Mouse (Mus musculus): ENCODE data around the gene Wasl. TPM values are rescaled to one million over a fixed set of nuclear protein-coding genes. Genes with fewer than 3 reads are reported as not detected.

The Wasl gene
- polyA plus RNA-seq, 1 experiment from 2014 or later, result 27.9 TPM

DNA sequence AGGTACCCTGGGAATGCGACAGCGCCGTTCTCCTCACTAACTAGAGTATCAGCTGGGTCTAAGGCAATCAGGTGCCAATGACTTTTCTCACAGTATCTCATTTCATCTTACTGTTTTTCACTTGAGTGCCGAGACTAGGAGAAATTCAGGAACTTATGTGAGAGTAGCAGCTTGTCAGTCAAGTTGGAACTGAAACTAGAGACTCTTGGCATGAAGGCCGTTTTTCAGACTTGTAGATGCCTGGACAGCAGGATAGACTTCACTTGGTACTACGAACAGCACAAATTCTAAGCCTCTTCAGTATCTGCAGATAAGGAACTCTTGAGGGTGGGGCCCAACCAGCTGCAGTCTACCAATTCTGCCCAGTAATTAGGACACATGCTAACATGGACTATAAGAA is 64.7 kb downstream of the Wasl start:
- Histone ChIP-seq H3K27ac (no peak overlapping the region), H3K9me3 (replicated peaks) (no peaks in the 10 kb centered on the region), H3K4me2 (no peak overlapping the region), H3K4me3 (no peak overlapping the region), H3K4me1 (peaks cover 6% of the 10 kb centered on the region; the same call in 1 of the 2 replicates), H3K36me3 (no peaks in the 10 kb centered on the region), H3K27me3 (replicated peaks) (no peaks in the 10 kb centered on the region), H3K9ac (no peak overlapping the region)
- WGBS (ENCODE audit: insufficient replicate concordance), result 59% methylated on average over 6 of the region's 6 CpGs
- no peak for ATAC-seq

- no peak overlapping the region for H3K4me3 ChIP-seq
- H3K4me2 ChIP-seq, result no peak overlapping the region
- H3K4me1 ChIP-seq, result peaks cover 6% of the 10 kb centered on the region; the same call in 1 of the 2 replicates
- no peak for ATAC-seq
- H3K27ac ChIP-seq, result no peak overlapping the region
- 73% methylated on average over 5 of the region's 5 CpGs for WGBS (ENCODE audit: insufficient replicate concordance)
- H3K9ac ChIP-seq, result no peak overlapping the region
- no peaks in the 10 kb centered on the region for H3K9me3 ChIP-seq (replicated peaks)
- no peaks in the 10 kb centered on the region for H3K27me3 ChIP-seq (replicated peaks)
- H3K36me3 ChIP-seq, result no peaks in the 10 kb centered on the region
These were observed 65.2 kb downstream of the Wasl start for GRCm38 (mm10) chr6:24599639-24600038.

DNA sequence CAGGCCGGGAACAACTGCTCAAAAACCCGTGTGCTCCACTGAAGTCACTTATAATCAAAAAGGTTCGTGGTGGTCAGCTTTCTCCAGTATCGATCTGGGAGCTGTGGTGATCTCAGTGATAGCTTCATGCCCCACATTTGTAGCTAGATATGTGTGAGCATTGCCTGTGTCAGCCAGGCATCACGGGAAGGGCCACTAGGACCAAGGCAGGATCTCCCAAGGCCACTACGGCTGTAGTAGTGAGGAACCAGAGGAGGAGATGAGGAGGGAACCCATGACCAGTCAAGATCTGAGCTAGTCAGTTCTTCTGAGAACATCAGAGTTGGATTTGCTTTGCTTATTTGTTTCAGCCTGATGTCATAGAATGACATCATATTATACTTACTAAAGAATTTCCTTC is 65.6 kb downstream of the Wasl start:
- Histone ChIP-seq H3K27me3 (replicated peaks) (no peaks in the 10 kb centered on the region), H3K9me3 (replicated peaks) (no peaks in the 10 kb centered on the region), H3K36me3 (no peaks in the 10 kb centered on the region), H3K4me2 (no peak overlapping the region), H3K4me3 (no peak overlapping the region), H3K4me1 (peaks cover 6% of the 10 kb centered on the region; the same call in 1 of the 2 replicates), H3K9ac (no peak overlapping the region), H3K27ac (no peak overlapping the region)
- WGBS (ENCODE audit: insufficient replicate concordance), result 76% methylated on average over 6 of the region's 6 CpGs
- ATAC-seq, result no peak

- H3K36me3 ChIP-seq, result no peaks in the 10 kb centered on the region
- H3K4me3 ChIP-seq, result no peak within 1 kb of the TSS
- WGBS (ENCODE audit: insufficient replicate concordance), result 70% methylated on average over 10 of the region's 10 CpGs
- H3K27ac ChIP-seq, result no peak within 1 kb of the TSS
- H3K9me3 ChIP-seq (replicated peaks), result no peaks in the 10 kb centered on the region
- no peak within 1 kb of the TSS for H3K4me2 ChIP-seq
- no peak within 1 kb of the TSS for H3K9ac ChIP-seq
- ATAC-seq, result no peak
- H3K27me3 ChIP-seq (replicated peaks), result no peaks in the 10 kb centered on the region
- peaks cover 6% of the 10 kb centered on the region; the same call in 1 of the 2 replicates for H3K4me1 ChIP-seq
These were observed 67.3 kb downstream of the Wasl start, which contains the start of gene Lmod2 for GRCm38 (mm10) chr6:24597500-24597899. TSS of gene Lmod2 (plus strand) at chr6:24597762.

- no peaks in the 10 kb centered on the region for H3K36me3 ChIP-seq
- H3K4me2 ChIP-seq, result no peak overlapping the region
- H3K4me1 ChIP-seq, result peaks cover 3% of the 10 kb centered on the region; the same call in 1 of the 2 replicates
- ATAC-seq, result no peak
- no peaks in the 10 kb centered on the region for H3K27me3 ChIP-seq (replicated peaks)
- no peaks in the 10 kb centered on the region for H3K9me3 ChIP-seq (replicated peaks)
- H3K4me3 ChIP-seq, result no peak overlapping the region
- H3K27ac ChIP-seq, result no peak overlapping the region
- no peak overlapping the region for H3K9ac ChIP-seq
- 49% methylated on average over 10 of the region's 10 CpGs for WGBS (ENCODE audit: insufficient replicate concordance)
These were observed 73.1 kb downstream of the Wasl start for GRCm38 (mm10) chr6:24591525-24592218.

GRCm38 (mm10) chr6:24590282-24590681 is 74.5 kb downstream of the Wasl start:
- Histone ChIP-seq H3K9me3 (replicated peaks) (no peaks in the 10 kb centered on the region), H3K4me2 (no peak overlapping the region), H3K4me1 (peaks cover 3% of the 10 kb centered on the region; the same call in 1 of the 2 replicates), H3K27me3 (replicated peaks) (no peaks in the 10 kb centered on the region), H3K27ac (no peak overlapping the region), H3K36me3 (no peaks in the 10 kb centered on the region), H3K9ac (no peak overlapping the region), H3K4me3 (no peak overlapping the region)
- no peak for ATAC-seq
- 72% methylated on average over 5 of the region's 5 CpGs for WGBS (ENCODE audit: insufficient replicate concordance)

DNA sequence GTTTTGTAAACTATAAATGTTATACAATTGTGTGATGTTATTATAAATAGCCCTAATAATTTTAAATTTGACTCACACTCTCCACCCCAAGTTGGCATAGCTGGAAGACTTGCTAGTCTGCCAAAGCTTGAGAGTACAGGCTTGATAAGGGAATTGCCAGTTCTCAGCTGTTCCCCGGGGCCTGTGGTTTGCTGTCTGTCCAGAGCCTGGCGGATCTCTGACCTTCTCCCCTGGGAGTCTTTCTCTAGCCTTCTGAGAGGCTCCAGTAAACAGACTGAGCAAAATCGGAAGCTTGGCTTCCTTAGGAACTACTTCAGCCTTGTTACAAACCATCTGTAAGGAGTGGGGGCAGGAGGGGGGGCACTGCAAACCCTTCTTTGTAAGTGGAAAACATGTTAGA is 77.9 kb downstream of the Wasl start:
- H3K27ac ChIP-seq, result no peak overlapping the region
- 32% methylated on average over 3 of the region's 3 CpGs for WGBS (ENCODE audit: insufficient replicate concordance)
- H3K36me3 ChIP-seq, result no peaks in the 10 kb centered on the region
- H3K9ac ChIP-seq, result no peak overlapping the region
- H3K27me3 ChIP-seq (replicated peaks), result no peaks in the 10 kb centered on the region
- H3K4me2 ChIP-seq, result no peak overlapping the region
- ATAC-seq, result no peak
- no peaks in the 10 kb centered on the region for H3K9me3 ChIP-seq (replicated peaks)
- no peak overlapping the region for H3K4me3 ChIP-seq
- peaks cover 3% of the 10 kb centered on the region; the same call in 1 of the 2 replicates for H3K4me1 ChIP-seq

- Histone ChIP-seq H3K27me3 (replicated peaks) (no peaks in the 10 kb centered on the region), H3K4me3 (no peak overlapping the region), H3K36me3 (no peaks in the 10 kb centered on the region), H3K9me3 (replicated peaks) (no peaks in the 10 kb centered on the region), H3K4me1 (peaks cover 3% of the 10 kb centered on the region; the same call in 1 of the 2 replicates), H3K27ac (no peak overlapping the region), H3K9ac (no peak overlapping the region), H3K4me2 (no peak overlapping the region)
- WGBS (ENCODE audit: insufficient replicate concordance), result 51% methylated on average over 9 of the region's 10 CpGs
- ATAC-seq, result no peak
These were observed 79.1 kb downstream of the Wasl start for GRCm38 (mm10) chr6:24585431-24586310.

GRCm38 (mm10) chr6:24583456-24583855 is 81.4 kb downstream of the Wasl start:
- WGBS (ENCODE audit: insufficient replicate concordance), result 73% methylated on average over 3 of the region's 3 CpGs
- no peaks in the 10 kb centered on the region for H3K9me3 ChIP-seq (replicated peaks)
- no peak overlapping the region for H3K4me3 ChIP-seq
- H3K27ac ChIP-seq, result no peak overlapping the region
- H3K9ac ChIP-seq, result no peak overlapping the region
- no peaks in the 10 kb centered on the region for H3K36me3 ChIP-seq
- no peak for ATAC-seq
- peaks cover 3% of the 10 kb centered on the region; the same call in 1 of the 2 replicates for H3K4me1 ChIP-seq
- no peak overlapping the region for H3K4me2 ChIP-seq
- H3K27me3 ChIP-seq (replicated peaks), result no peaks in the 10 kb centered on the region

DNA sequence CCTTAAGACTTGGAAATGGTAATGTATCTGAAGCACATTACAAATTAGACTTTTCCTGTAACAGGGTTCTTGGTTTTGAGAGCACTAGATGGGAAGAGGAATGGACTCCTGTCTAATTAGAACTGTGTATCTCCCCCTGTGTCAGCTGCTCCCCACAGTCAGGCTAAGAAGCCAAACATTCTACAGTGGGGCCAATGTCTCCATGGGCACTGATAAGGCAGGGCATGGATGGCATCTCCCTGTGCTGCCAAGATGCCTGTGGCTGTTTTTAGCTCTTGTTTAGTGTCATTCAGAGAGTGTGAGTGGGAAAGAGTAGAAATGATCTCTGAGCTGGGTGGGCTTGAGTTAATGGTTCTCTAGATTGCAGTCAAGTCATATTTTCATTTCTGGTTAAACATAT is 91.5 kb downstream of the Wasl start:
- Histone ChIP-seq H3K9ac (no peak overlapping the region), H3K27ac (no peak overlapping the region), H3K4me2 (no peak overlapping the region), H3K4me1 (no peaks in the 10 kb centered on the region), H3K9me3 (replicated peaks) (no peaks in the 10 kb centered on the region), H3K27me3 (replicated peaks) (no peaks in the 10 kb centered on the region), H3K4me3 (no peak overlapping the region), H3K36me3 (no peaks in the 10 kb centered on the region)
- no peak for ATAC-seq

DNA sequence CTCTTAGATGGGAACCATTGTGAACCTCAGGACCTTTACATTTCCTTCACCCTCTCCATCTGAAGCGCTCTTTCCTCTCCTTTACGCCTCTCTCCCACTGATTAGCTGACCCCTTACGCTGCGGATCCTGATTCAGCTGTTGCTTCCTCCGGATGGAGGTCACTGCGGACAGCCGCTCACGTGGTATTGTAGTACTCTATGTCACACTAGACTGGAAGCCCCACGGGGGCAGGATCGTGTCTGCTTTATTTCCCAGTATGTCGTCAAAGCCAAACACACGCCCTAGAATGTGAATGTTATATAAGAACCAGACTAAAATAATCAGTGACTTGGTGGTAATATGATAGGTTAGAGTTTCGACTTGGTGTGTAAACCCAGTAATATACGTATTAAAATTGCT is 92.4 kb downstream of the Wasl start:
- no peaks in the 10 kb centered on the region for H3K9me3 ChIP-seq (replicated peaks)
- no peak for ATAC-seq
- H3K27me3 ChIP-seq (replicated peaks), result no peaks in the 10 kb centered on the region
- whole genome bisulfite sequencing (ENCODE audit: insufficient replicate concordance), result 80% methylated on average over 14 of the region's 14 CpGs
- no peak overlapping the region for H3K4me2 ChIP-seq
- H3K27ac ChIP-seq, result no peak overlapping the region
- no peaks in the 10 kb centered on the region for H3K36me3 ChIP-seq
- H3K9ac ChIP-seq, result no peak overlapping the region
- H3K4me3 ChIP-seq, result no peak overlapping the region
- H3K4me1 ChIP-seq, result no peaks in the 10 kb centered on the region

GRCm38 (mm10) chr6:24571126-24571525 is 93.7 kb downstream of the Wasl start:
- H3K27ac ChIP-seq, result peak overlapping the region; percentile 25; the same call in 1 of the 2 replicates
- no peaks in the 10 kb centered on the region for H3K27me3 ChIP-seq (replicated peaks)
- no peak overlapping the region for H3K4me2 ChIP-seq
- no peaks in the 10 kb centered on the region for H3K4me1 ChIP-seq
- ATAC-seq, result peak; percentile 42; the same call in 1 of the 2 replicates
- H3K36me3 ChIP-seq, result no peaks in the 10 kb centered on the region
- 41% methylated on average over 6 of the region's 6 CpGs for WGBS (ENCODE audit: insufficient replicate concordance)
- no peak overlapping the region for H3K9ac ChIP-seq
- H3K4me3 ChIP-seq, result no peak overlapping the region
- no peaks in the 10 kb centered on the region for H3K9me3 ChIP-seq (replicated peaks)

All from liver, embryonic 12.5 days (tissue).